Mouse (Mus musculus) hindbrain, embryonic 14.5 days (tissue): Measurements from ENCODE around the gene Casp8ap2. TPM values are rescaled to one million over a fixed set of nuclear protein-coding genes. Genes with fewer than 3 reads are reported as not detected.

Experiments
- ATAC-seq: fragments of 200-750 bp; cut with Nextera tagmentation; 2 replicates; pipeline ENCODE4 v1.8.0; 2017; ENCODE audit warnings: moderate number of reproducible peaks, mild to moderate bottlenecking, moderate TSS enrichment, moderate library complexity; ENCODE audit not compliant: low FRiP score
- DNase-seq: peaks from one replicate; pipeline ENCODE4 v3.0.0-alpha.2; 2015; ENCODE audit warnings: low spot score
- H3K27ac ChIP-seq: fragments of 300-500 bp; sonication (generic); 2 replicates; pipeline ENCODE4 v1.5.1; 2014; ENCODE audit warnings: mild to moderate bottlenecking, moderate library complexity
- H3K27me3 ChIP-seq: fragments of 300-500 bp; sonication (generic); 2 replicates; pipeline ENCODE4 v1.6.1; 2014; ENCODE audit warnings: mild to moderate bottlenecking, low read length, mixed read lengths; ENCODE audit not compliant: control insufficient read depth, insufficient read depth
- H3K36me3 ChIP-seq: fragments of 300-500 bp; sonication (generic); replicated peaks from 2 replicates; pipeline ENCODE4 v1.6.1; 2014; ENCODE audit not compliant: control insufficient read depth, insufficient read depth
- H3K4me1 ChIP-seq: fragments of 300-500 bp; sonication (generic); replicated peaks from 2 replicates; pipeline ENCODE4 v1.6.1; 2014; ENCODE audit warnings: antibody characterized with exemption, low read length, mixed read lengths; ENCODE audit not compliant: control insufficient read depth, insufficient read depth
- H3K4me2 ChIP-seq: fragments of 300-500 bp; sonication (generic); replicated peaks from 2 replicates; pipeline ENCODE4 v1.6.1; 2014; ENCODE audit warnings: mild to moderate bottlenecking, moderate library complexity
- H3K4me3 ChIP-seq: fragments of 300-500 bp; sonication (generic); replicated peaks from 2 replicates; pipeline ENCODE4 v1.5.1; 2014; ENCODE audit warnings: mild to moderate bottlenecking, low read length
- H3K9ac ChIP-seq: fragments of 300-500 bp; sonication (generic); 2 replicates; pipeline ENCODE4 v1.6.1; 2014
- H3K9me3 ChIP-seq: fragments of 300-500 bp; sonication (generic); 2 replicates; pipeline ENCODE4 v1.6.1; 2016; ENCODE audit warnings: low read length; ENCODE audit not compliant: control insufficient read depth
- WGBS: fragments of 180-500 bp; shearing (Covaris S2); extraction: QIAGEN DNeasy Blood & Tissue Kit; methylation state at CpG from one replicate; pipeline ENCODE4 v1.1.7; 2014; 5-methylcytosine and 5-hydroxymethylcytosine counted together
- polyA plus RNA-seq: library from polyadenylated mRNA; unstranded; fragments of >200 nt; fragmentation: Nextera tagmentation; extraction: Ambion mirVana; gene quantifications from 2 replicates; pipeline ENCODE4 v1.2.1, GENCODE M21; 2014

Casp8ap2 gene
- polyA plus RNA-seq, 1 experiment from 2014 or later: 34.6 TPM

- Histone ChIP-seq H3K27ac (no peak overlapping the region), H3K36me3 (peaks cover 48% of the 10 kb centered on the region), H3K9ac (no peak overlapping the region), H3K27me3 (no peaks in the 10 kb centered on the region), H3K9me3 (no peaks in the 10 kb centered on the region), H3K4me3 (no peak overlapping the region), H3K4me2 (no peak overlapping the region), H3K4me1 (no peaks in the 10 kb centered on the region)
- ATAC-seq (no peak), DNase-seq (no peak)
- WGBS: 89% methylated on average over 8 of the region's 8 CpGs
Observed at GRCm38 (mm10) chr4:32579850-32580249, 35.4 kb upstream of the Casp8ap2 start.

- WGBS: 65% methylated on average over 6 of the region's 6 CpGs
- ATAC-seq (no peak), DNase-seq (no peak)
- Histone ChIP-seq H3K27me3 (no peaks in the 10 kb centered on the region), H3K4me2 (no peak overlapping the region), H3K4me1 (no peaks in the 10 kb centered on the region), H3K27ac (no peak overlapping the region), H3K4me3 (no peak overlapping the region), H3K9ac (no peak overlapping the region), H3K9me3 (no peaks in the 10 kb centered on the region), H3K36me3 (peaks cover 24% of the 10 kb centered on the region)
Observed at GRCm38 (mm10) chr4:32584181-32584580, 31.1 kb upstream of the Casp8ap2 start.

- DNase-seq: peak; percentile 58
- Histone ChIP-seq H3K36me3 (peaks cover 7% of the 10 kb centered on the region; the same call in 1 of the 2 replicates), H3K4me2 (no peak overlapping the region), H3K27ac (no peak overlapping the region), H3K9me3 (no peaks in the 10 kb centered on the region), H3K27me3 (no peaks in the 10 kb centered on the region), H3K9ac (no peak overlapping the region), H3K4me1 (no peaks in the 10 kb centered on the region), H3K4me3 (no peak overlapping the region)
- WGBS: 15% methylated on average over 9 of the region's 9 CpGs
- ATAC-seq: no peak
Observed at GRCm38 (mm10) chr4:32586596-32586995, 28.7 kb upstream of the Casp8ap2 start.

GRCm38 (mm10) chr4:32587543-32587942 is 27.7 kb upstream of the Casp8ap2 start:
- H3K4me1 ChIP-seq: no peaks in the 10 kb centered on the region
- H3K9ac ChIP-seq: no peak overlapping the region
- ATAC-seq: no peak
- H3K27me3 ChIP-seq: no peaks in the 10 kb centered on the region
- no peak overlapping the region for H3K4me2 ChIP-seq
- 91% methylated on average over 5 of the region's 5 CpGs for WGBS
- no peak overlapping the region for H3K4me3 ChIP-seq
- DNase-seq: no peak
- H3K36me3 ChIP-seq: peaks cover 3% of the 10 kb centered on the region; the same call in 1 of the 2 replicates
- no peak overlapping the region for H3K27ac ChIP-seq
- H3K9me3 ChIP-seq: no peaks in the 10 kb centered on the region

GRCm38 (mm10) chr4:32588237-32588636 is 27.0 kb upstream of the Casp8ap2 start:
- peaks cover 3% of the 10 kb centered on the region; the same call in 1 of the 2 replicates for H3K36me3 ChIP-seq
- H3K27me3 ChIP-seq: no peaks in the 10 kb centered on the region
- H3K27ac ChIP-seq: no peak overlapping the region
- no peak for DNase-seq
- no peak for ATAC-seq
- WGBS: 91% methylated on average over 6 of the region's 6 CpGs
- no peak overlapping the region for H3K4me3 ChIP-seq
- H3K9ac ChIP-seq: no peak overlapping the region
- no peaks in the 10 kb centered on the region for H3K4me1 ChIP-seq
- H3K9me3 ChIP-seq: no peaks in the 10 kb centered on the region
- no peak overlapping the region for H3K4me2 ChIP-seq

GRCm38 (mm10) chr4:32601135-32601534 is 14.1 kb upstream of the Casp8ap2 start:
- no peaks in the 10 kb centered on the region for H3K27me3 ChIP-seq
- WGBS: 28% methylated on average over 12 of the region's 12 CpGs
- no peak for DNase-seq
- H3K4me3 ChIP-seq: no peak overlapping the region
- no peak overlapping the region for H3K4me2 ChIP-seq
- no peaks in the 10 kb centered on the region for H3K9me3 ChIP-seq
- no peak overlapping the region for H3K9ac ChIP-seq
- H3K36me3 ChIP-seq: no peaks in the 10 kb centered on the region
- no peak overlapping the region for H3K27ac ChIP-seq
- no peaks in the 10 kb centered on the region for H3K4me1 ChIP-seq
- ATAC-seq: no peak

- Histone ChIP-seq H3K4me1 (no peaks in the 10 kb centered on the region), H3K36me3 (no peaks in the 10 kb centered on the region), H3K4me3 (no peak within 1 kb of the TSS), H3K9me3 (no peaks in the 10 kb centered on the region), H3K27me3 (no peaks in the 10 kb centered on the region), H3K27ac (no peak within 1 kb of the TSS), H3K4me2 (no peak within 1 kb of the TSS), H3K9ac (no peak within 1 kb of the TSS)
- DNase-seq: no peak
- no peak for ATAC-seq
- WGBS: 83% methylated on average over 3 of the region's 3 CpGs
Observed at GRCm38 (mm10) chr4:32602660-32603059, 12.6 kb upstream of the Casp8ap2 start, which contains the start of gene Gja10. Gene Gja10 (minus strand): TSS chr4:32602760.

GRCm38 (mm10) chr4:32621637-32622036 is 6.4 kb downstream of the Casp8ap2 start:
- no peaks in the 10 kb centered on the region; the same call in 1 of the 2 replicates for H3K4me1 ChIP-seq

GRCm38 (mm10) chr4:32651669-32652068 is 36.4 kb downstream of the Casp8ap2 start:
- H3K36me3 ChIP-seq: peaks cover 61% of the 10 kb centered on the region
- no peaks in the 10 kb centered on the region for H3K27me3 ChIP-seq
- DNase-seq: no peak
- no peak overlapping the region for H3K9ac ChIP-seq
- WGBS: 88% methylated on average over 5 of the region's 5 CpGs
- no peaks in the 10 kb centered on the region for H3K4me1 ChIP-seq
- H3K9me3 ChIP-seq: no peaks in the 10 kb centered on the region
- no peak overlapping the region for H3K27ac ChIP-seq
- no peak overlapping the region for H3K4me3 ChIP-seq
- no peak for ATAC-seq
- no peak overlapping the region for H3K4me2 ChIP-seq

More at GRCm38 (mm10) chr4:32621637-32622036, 6.4 kb downstream of the Casp8ap2 start:
- H3K9me3 ChIP-seq: no peaks in the 10 kb centered on the region
- no peak overlapping the region for H3K9ac ChIP-seq
- peaks cover 10% of the 10 kb centered on the region; the same call in 1 of the 2 replicates for H3K36me3 ChIP-seq
- no peaks in the 10 kb centered on the region for H3K27me3 ChIP-seq
- no peak overlapping the region for H3K4me3 ChIP-seq
- H3K27ac ChIP-seq: no peak overlapping the region
- no peak for DNase-seq
- no peak overlapping the region for H3K4me2 ChIP-seq
- ATAC-seq: no peak
